Mouse (Mus musculus): ENCODE results near the gene Areg. TPM values are rescaled to one million over a fixed set of nuclear protein-coding genes. Genes with fewer than 3 reads are reported as not detected.

The Areg gene
- total RNA-seq, 4 experiments from 2014 or later = not detected

GRCm38 (mm10) chr5:91162787-91163186, 23.4 kb downstream of the Areg start:
- no peak for DNase-seq (ENCODE audit: low spot score in 2 of 2)

DNA sequence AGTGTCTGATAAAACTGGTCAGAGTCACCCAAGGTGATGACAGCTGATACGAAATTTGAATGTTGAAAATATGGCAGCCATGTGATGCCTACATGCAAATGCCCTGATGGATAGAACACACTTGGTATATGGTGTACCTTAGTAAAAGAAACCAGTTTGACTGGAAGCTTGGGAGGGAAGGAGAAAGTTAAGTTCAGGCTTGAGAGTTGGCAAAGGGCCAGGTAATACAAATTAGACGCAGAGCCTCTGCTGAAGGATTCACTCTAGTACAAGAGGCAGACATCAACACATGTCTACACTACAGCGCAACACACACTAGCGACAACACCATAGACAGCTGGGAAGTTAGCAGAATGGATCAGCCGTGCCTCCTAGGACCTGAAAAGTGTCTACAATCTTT, 27.2 kb downstream of the Areg start:
- no peak for DNase-seq (ENCODE audit: low spot score in 2 of 2)

DNA sequence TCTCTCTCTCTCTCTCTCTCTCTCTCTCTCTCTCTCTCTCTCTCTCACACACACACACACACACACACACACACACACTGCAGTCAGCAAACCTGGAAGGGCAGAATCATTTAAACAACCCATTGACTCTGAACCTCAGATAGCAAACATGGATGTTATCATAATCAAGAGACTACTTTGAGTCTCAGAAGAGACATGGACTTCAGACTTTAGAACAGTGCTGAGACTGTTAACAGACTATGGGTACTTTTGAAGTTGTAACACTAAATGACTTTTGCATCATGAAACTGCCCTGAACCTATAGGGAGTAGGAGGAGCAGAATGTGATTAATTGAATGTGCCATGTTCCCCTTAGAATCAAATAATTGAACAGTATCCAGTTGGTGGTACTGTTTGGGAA, 37.0 kb downstream of the Areg start:
- no peak for DNase-seq (ENCODE audit: low spot score in 2 of 2)

- no peak for DNase-seq (ENCODE audit: low spot score in 2 of 2)
Observed at GRCm38 (mm10) chr5:91194572-91194971, 55.2 kb downstream of the Areg start.

Other genes with a start within 250 kb of the Areg start
- gene Cxcl1, start 248.4 kb upstream of the Areg start, total RNA-seq (2022) = under 1 TPM in 1 of 4 experiments, not detected in 3; 0.46 TPM
- gene Cxcl2, start 235.7 kb upstream of the Areg start, total RNA-seq (2022) = not detected
- gene Mthfd2l, start 208.5 kb upstream of the Areg start, total RNA-seq (2022) = 10 to 100 TPM; 16.5 to 20.0 (median 18.4) TPM
- not detected for gene Epgn, start 112.1 kb upstream of the Areg start, total RNA-seq (2022)
- not detected for gene Ereg, start 65.0 kb upstream of the Areg start, total RNA-seq (2022)

Measured in left cerebral cortex, adult 8-10 months (tissue).